Mouse (Mus musculus) hindbrain, embryonic 11.5 days (tissue): Measurements from ENCODE around the gene Dhx9. TPM values are rescaled to one million over a fixed set of nuclear protein-coding genes. Genes with fewer than 3 reads are reported as not detected.
"Not testable (repeated sequence)": the region's sequence is repeated elsewhere in the genome, so short reads cannot be mapped to it uniquely, and the experiment has no call there.

ENCODE experiments used
- ATAC-seq: fragments of 200-750 bp; cut with Nextera tagmentation; 2 replicates; pipeline ENCODE4 v1.8.0; 2017; ENCODE audit warnings: mild to moderate bottlenecking, moderate TSS enrichment, moderate library complexity; ENCODE audit not compliant: low FRiP score
- DNase-seq: peaks from one replicate; pipeline ENCODE4 v3.0.0-alpha.2; 2015; ENCODE audit warnings: low spot score
- H3K27ac ChIP-seq: fragments of 300-500 bp; sonication (generic); 2 replicates; pipeline ENCODE4 v1.5.1; 2014; ENCODE audit warnings: mild to moderate bottlenecking, low read depth, low read length
- H3K27me3 ChIP-seq: fragments of 300-500 bp; sonication (generic); 2 replicates; pipeline ENCODE4 v1.6.1; 2014; ENCODE audit warnings: mild to moderate bottlenecking, low read length, moderate library complexity, mixed read lengths; ENCODE audit not compliant: control insufficient read depth, insufficient read depth
- H3K36me3 ChIP-seq: fragments of 300-500 bp; sonication (generic); 2 replicates; pipeline ENCODE4 v1.6.1; 2014; ENCODE audit warnings: mild to moderate bottlenecking, low read length, moderate library complexity, mixed read lengths; ENCODE audit not compliant: control insufficient read depth, insufficient read depth
- H3K4me1 ChIP-seq: fragments of 300-500 bp; sonication (generic); replicated peaks from 2 replicates; pipeline ENCODE4 v1.6.1; 2014; ENCODE audit warnings: low read length, mixed read lengths; ENCODE audit not compliant: control insufficient read depth, insufficient read depth
- H3K4me2 ChIP-seq: fragments of 300-500 bp; sonication (generic); replicated peaks from 2 replicates; pipeline ENCODE4 v1.6.1; 2014; ENCODE audit warnings: mild to moderate bottlenecking, low read depth, low read length
- H3K4me3 ChIP-seq: fragments of 300-500 bp; sonication (generic); 2 replicates; pipeline ENCODE4 v1.5.1; 2014; ENCODE audit warnings: low read depth, low read length
- H3K9ac ChIP-seq: fragments of 300-500 bp; sonication (generic); 2 replicates; pipeline ENCODE4 v1.6.1; 2014; ENCODE audit warnings: low read depth, low read length
- H3K9me3 ChIP-seq: fragments of 300-500 bp; sonication (generic); 2 replicates; pipeline ENCODE4 v1.6.1; 2016; ENCODE audit warnings: low read length; ENCODE audit not compliant: control insufficient read depth
- WGBS: fragments of 180-500 bp; shearing (Covaris S2); extraction: QIAGEN DNeasy Blood & Tissue Kit; methylation state at CpG from one replicate; pipeline ENCODE4 v1.1.7; 2014; 5-methylcytosine and 5-hydroxymethylcytosine counted together
- polyA plus RNA-seq: library from polyadenylated mRNA; unstranded; fragments of >200 nt; fragmentation: Nextera tagmentation; extraction: Ambion mirVana; gene quantifications from 2 replicates; pipeline ENCODE4 v1.2.1, GENCODE M21; 2014

Dhx9 gene
- polyA plus RNA-seq, 1 experiment from 2014 or later = 61.3 TPM

DNA sequence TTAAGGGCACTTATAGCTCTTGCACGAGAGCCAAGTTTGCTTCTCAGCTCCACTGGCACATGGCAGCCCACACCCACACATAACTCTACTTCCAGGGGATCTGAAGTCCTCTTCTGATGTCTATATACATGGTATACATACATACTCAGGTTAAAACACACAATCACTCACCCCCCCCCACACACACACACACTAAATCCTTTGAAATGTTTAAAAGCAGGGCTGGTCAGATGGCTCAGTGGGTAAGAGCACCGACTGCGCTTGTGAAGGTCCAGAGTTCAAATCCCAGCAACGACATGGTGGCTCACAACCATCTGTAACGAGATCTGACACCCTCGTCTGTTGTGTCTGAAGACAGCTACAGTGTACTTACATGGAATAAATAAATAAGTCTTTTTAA is 75.7 kb downstream of the Dhx9 start:
- Histone ChIP-seq H3K9ac (no peak overlapping the region), H3K27me3 (no peaks in the 10 kb centered on the region), H3K27ac (no peak overlapping the region), H3K9me3 (no peaks in the 10 kb centered on the region), H3K4me1 (no peaks in the 10 kb centered on the region), H3K36me3 (no peaks in the 10 kb centered on the region), H3K4me2 (no peak overlapping the region), H3K4me3 (no peak overlapping the region)
- 88% methylated on average over 6 of the region's 6 CpGs for WGBS
- ATAC-seq = no peak
- DNase-seq = no peak

DNA sequence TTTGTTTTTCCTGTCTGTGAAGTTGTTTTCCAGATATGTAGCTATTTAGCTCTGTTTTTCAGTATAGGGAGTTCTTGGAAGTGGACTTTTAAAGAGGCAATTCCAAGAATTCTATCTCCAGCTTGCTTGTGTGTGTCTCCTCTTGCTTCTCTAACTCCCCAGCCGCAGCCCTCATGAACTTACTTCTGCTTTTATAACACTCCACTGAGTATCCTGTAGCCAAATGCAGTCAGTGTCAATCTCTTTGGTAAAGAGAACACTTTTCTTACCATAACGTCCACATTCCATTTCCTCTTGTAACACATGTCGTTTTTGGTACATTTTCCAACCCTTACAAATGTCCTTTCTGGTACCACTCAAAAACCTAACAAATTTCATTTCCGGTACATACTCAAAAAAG is 76.5 kb downstream of the Dhx9 start:
- not testable (repeated sequence) for H3K36me3 ChIP-seq, H3K27ac ChIP-seq, DNase-seq, H3K9me3 ChIP-seq, H3K27me3 ChIP-seq, ATAC-seq, H3K4me2 ChIP-seq, H3K4me3 ChIP-seq, H3K4me1 ChIP-seq, H3K9ac ChIP-seq
- 100% methylated on average over 1 of the region's 4 CpGs for WGBS

DNA sequence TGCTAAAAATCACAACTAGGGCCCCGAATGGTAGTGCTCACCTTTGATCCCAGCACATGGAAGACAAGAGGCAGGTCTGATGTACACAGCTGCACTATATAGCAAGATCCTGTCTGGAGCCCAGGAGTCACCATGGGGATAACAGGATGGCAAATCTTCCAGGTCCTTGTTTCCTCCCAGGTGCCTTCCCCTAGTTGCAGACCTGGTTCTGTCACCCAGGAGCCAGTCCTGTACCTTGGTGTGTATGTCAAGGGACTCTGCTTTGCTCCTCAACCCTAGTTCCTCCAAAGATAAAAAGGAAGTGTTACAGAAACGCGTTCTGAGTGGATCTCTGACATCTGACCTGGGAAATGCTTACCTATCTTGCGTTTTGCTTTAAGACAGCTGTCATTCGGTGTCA is 79.2 kb downstream of the Dhx9 start:
- H3K4me1 ChIP-seq, DNase-seq, H3K9ac ChIP-seq, H3K27me3 ChIP-seq, H3K36me3 ChIP-seq, H3K4me2 ChIP-seq, H3K27ac ChIP-seq, H3K9me3 ChIP-seq, ATAC-seq, H3K4me3 ChIP-seq: not testable (repeated sequence)
- WGBS = 89% methylated on average over 5 of the region's 5 CpGs

DNA sequence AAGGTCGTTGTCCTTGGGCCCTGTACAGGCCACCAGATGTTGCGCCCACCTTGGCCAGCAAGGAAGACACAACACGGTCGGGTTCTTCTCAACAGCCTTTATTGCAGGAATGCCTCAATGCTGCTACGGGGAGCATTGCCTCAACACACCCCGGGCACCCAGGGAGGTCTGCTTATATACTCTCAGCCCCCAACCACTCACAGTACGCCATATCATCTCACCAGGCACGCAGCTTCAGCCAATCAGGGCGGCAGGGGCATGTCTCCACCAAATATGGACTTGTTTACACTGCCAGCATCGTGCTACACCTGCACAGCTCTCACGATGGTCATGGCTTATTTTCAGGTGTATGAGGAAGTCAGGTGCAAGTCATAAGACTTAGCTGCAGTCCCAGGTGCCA is 79.8 kb downstream of the Dhx9 start:
- not testable (repeated sequence) for H3K9me3 ChIP-seq, DNase-seq, H3K4me2 ChIP-seq, ATAC-seq, H3K27me3 ChIP-seq, H3K36me3 ChIP-seq, H3K9ac ChIP-seq, H3K27ac ChIP-seq, H3K4me3 ChIP-seq, H3K4me1 ChIP-seq
- 87% methylated on average over 11 of the region's 11 CpGs for WGBS

Other genes starting within 250 kb of the Dhx9 start
- gene Lamc1, start 154.9 kb downstream of the Dhx9 start, polyA plus RNA-seq = 25.3 and 28.4 TPM in 2 replicates
- 0.33 and 0.40 TPM in 2 replicates for gene Shcbp1l, start 62.5 kb downstream of the Dhx9 start, polyA plus RNA-seq
- 15.5 and 16.2 TPM in 2 replicates for gene Npl, start 62.4 kb upstream of the Dhx9 start, polyA plus RNA-seq
- 5.8 and 7.9 TPM in 2 replicates for gene Rgs8, start 165.4 kb upstream of the Dhx9 start, polyA plus RNA-seq